Mouse (Mus musculus): ENCODE results near the gene Prlr. TPM values are rescaled to one million over a fixed set of nuclear protein-coding genes. Genes with fewer than 3 reads are reported as not detected.
A peak's percentile ranks its signal among the peaks of the same experiment; 100 is the strongest.

Prlr gene
- not detected in 2 replicates for polyA plus RNA-seq (2012; ENCODE audit: insufficient read depth, insufficient read length, low replicate concordance, missing spikeins)

GRCm38 (mm10) chr15:10177083-10177482, at the start of gene Prlr:
Gene Prlr, plus strand, starts transcription at chr15:10177238.
- H3K4me3 ChIP-seq (ENCODE audit: insufficient read depth, low read depth, low read length): peak within 1 kb of the TSS; percentile 28
- no peak within 1 kb of the TSS for H3K27ac ChIP-seq (ENCODE audit: insufficient read depth, low read depth, low read length)
- 14% methylated on average over 9 of the region's 9 CpGs for WGBS
- peaks cover 10% of the 10 kb centered on the region; the same call in 1 of the 2 replicates for H3K4me1 ChIP-seq (ENCODE audit: control insufficient read depth, insufficient read depth, low read length)
- TF ChIP-seq POLR2A (IDR thresholded peaks at IDR 0.05; ENCODE audit: insufficient read depth, low read depth, low read length) (no peak), CTCF (IDR thresholded peaks at IDR 0.05; ENCODE audit: insufficient read depth, low read depth, low read length) (no peak)

- no peak overlapping the region for H3K27ac ChIP-seq (ENCODE audit: insufficient read depth, low read depth, low read length)
- 95% methylated on average over 2 of the region's 2 CpGs for WGBS
- H3K4me1 ChIP-seq (ENCODE audit: control insufficient read depth, insufficient read depth, low read length): no peaks in the 10 kb centered on the region
- no peak overlapping the region for H3K4me3 ChIP-seq (ENCODE audit: insufficient read depth, low read depth, low read length)
- TF ChIP-seq CTCF (IDR thresholded peaks at IDR 0.05; ENCODE audit: insufficient read depth, low read depth, low read length) (no peak), POLR2A (IDR thresholded peaks at IDR 0.05; ENCODE audit: insufficient read depth, low read depth, low read length) (no peak)
These were observed 43.3 kb upstream of the Prlr start for GRCm38 (mm10) chr15:10133781-10134180.

- Histone ChIP-seq H3K4me1 (ENCODE audit: control insufficient read depth, insufficient read depth, low read length) (no peaks in the 10 kb centered on the region), H3K27ac (ENCODE audit: insufficient read depth, low read depth, low read length) (no peak overlapping the region), H3K4me3 (ENCODE audit: insufficient read depth, low read depth, low read length) (no peak overlapping the region)
- TF ChIP-seq POLR2A (IDR thresholded peaks at IDR 0.05; ENCODE audit: insufficient read depth, low read depth, low read length) (no peak), CTCF (IDR thresholded peaks at IDR 0.05; ENCODE audit: insufficient read depth, low read depth, low read length) (no peak)
- WGBS: 65% methylated on average over 4 of the region's 4 CpGs
These were observed 42.1 kb upstream of the Prlr start for GRCm38 (mm10) chr15:10134889-10135288.

GRCm38 (mm10) chr15:10144520-10144919, 32.5 kb upstream of the Prlr start:
- Histone ChIP-seq H3K4me3 (ENCODE audit: insufficient read depth, low read depth, low read length) (no peak overlapping the region), H3K27ac (ENCODE audit: insufficient read depth, low read depth, low read length) (no peak overlapping the region), H3K4me1 (ENCODE audit: control insufficient read depth, insufficient read depth, low read length) (no peaks in the 10 kb centered on the region)
- TF ChIP-seq POLR2A (IDR thresholded peaks at IDR 0.05; ENCODE audit: insufficient read depth, low read depth, low read length): no peak
- TF ChIP-seq CTCF (IDR thresholded peaks at IDR 0.05; ENCODE audit: insufficient read depth, low read depth, low read length): no peak
- 94% methylated on average over 5 of the region's 5 CpGs for WGBS

GRCm38 (mm10) chr15:10148196-10148595, 28.8 kb upstream of the Prlr start:
- Histone ChIP-seq H3K27ac (ENCODE audit: insufficient read depth, low read depth, low read length) (no peak overlapping the region), H3K4me1 (ENCODE audit: control insufficient read depth, insufficient read depth, low read length) (no peaks in the 10 kb centered on the region), H3K4me3 (ENCODE audit: insufficient read depth, low read depth, low read length) (no peak overlapping the region)
- WGBS: 75% methylated on average over 4 of the region's 4 CpGs
- TF ChIP-seq CTCF (IDR thresholded peaks at IDR 0.05; ENCODE audit: insufficient read depth, low read depth, low read length) (no peak), POLR2A (IDR thresholded peaks at IDR 0.05; ENCODE audit: insufficient read depth, low read depth, low read length) (no peak)

DNA sequence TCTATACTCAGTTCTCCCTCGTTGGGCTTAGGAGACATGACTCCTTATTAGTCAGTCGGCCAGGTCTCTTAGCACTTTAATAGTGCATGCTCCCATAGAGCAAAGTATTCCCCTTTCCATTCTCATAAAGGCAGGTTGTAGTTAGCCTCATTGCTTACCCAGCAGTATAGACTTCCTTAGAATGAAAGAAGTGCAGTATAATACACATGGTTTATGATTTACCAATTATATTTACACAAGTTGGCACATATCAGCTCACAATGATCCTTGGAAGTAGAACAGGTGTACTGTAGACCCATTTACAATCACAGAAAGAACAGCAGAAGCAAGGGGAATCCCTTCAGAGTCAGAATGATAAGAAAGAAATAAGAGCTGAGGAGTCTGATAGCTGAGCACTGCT, 16.4 kb upstream of the Prlr start:
- 93% methylated on average over 2 of the region's 2 CpGs for WGBS

GRCm38 (mm10) chr15:10175078-10175477, 2.0 kb upstream of the Prlr start:
- WGBS: 85% methylated on average over 6 of the region's 6 CpGs
- H3K4me1 ChIP-seq (ENCODE audit: control insufficient read depth, insufficient read depth, low read length): peaks cover 10% of the 10 kb centered on the region; the same call in 1 of the 2 replicates
- no peak for TF ChIP-seq CTCF (IDR thresholded peaks at IDR 0.05; ENCODE audit: insufficient read depth, low read depth, low read length)
- TF ChIP-seq POLR2A (IDR thresholded peaks at IDR 0.05; ENCODE audit: insufficient read depth, low read depth, low read length): no peak
- no peak overlapping the region for H3K27ac ChIP-seq (ENCODE audit: insufficient read depth, low read depth, low read length)
- no peak overlapping the region for H3K4me3 ChIP-seq (ENCODE audit: insufficient read depth, low read depth, low read length)

More for the DNA sequence above, 16.4 kb upstream of the Prlr start:
- Histone ChIP-seq H3K4me3 (ENCODE audit: insufficient read depth, low read depth, low read length) (no peak overlapping the region), H3K4me1 (ENCODE audit: control insufficient read depth, insufficient read depth, low read length) (no peaks in the 10 kb centered on the region), H3K27ac (ENCODE audit: insufficient read depth, low read depth, low read length) (no peak overlapping the region)
- TF ChIP-seq POLR2A (IDR thresholded peaks at IDR 0.05; ENCODE audit: insufficient read depth, low read depth, low read length) (no peak), CTCF (IDR thresholded peaks at IDR 0.05; ENCODE audit: insufficient read depth, low read depth, low read length) (no peak)

DNA sequence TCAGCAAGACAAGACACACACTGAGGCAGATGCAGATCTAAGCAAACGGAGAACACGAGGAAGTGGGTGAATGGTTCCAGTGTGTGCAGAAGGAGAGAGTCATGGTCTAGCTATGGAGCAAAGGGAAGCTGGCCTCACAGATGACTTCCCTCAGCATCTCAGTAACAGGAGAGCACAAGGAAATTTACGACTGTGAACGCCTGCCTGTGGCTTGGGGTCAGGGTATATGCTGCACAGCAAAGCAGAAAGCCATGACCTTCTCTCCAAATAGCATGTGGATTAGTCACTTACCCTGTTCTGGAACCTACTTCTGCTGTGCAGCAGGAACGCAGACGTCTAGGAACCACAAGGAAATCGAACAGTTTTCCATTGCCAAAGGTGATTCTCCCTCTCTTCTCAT, 1.4 kb upstream of the Prlr start:
- WGBS: 83% methylated on average over 7 of the region's 7 CpGs
- no peak overlapping the region for H3K27ac ChIP-seq (ENCODE audit: insufficient read depth, low read depth, low read length)
- H3K4me3 ChIP-seq (ENCODE audit: insufficient read depth, low read depth, low read length): no peak overlapping the region
- TF ChIP-seq CTCF (IDR thresholded peaks at IDR 0.05; ENCODE audit: insufficient read depth, low read depth, low read length) (no peak), POLR2A (IDR thresholded peaks at IDR 0.05; ENCODE audit: insufficient read depth, low read depth, low read length) (no peak)
- peaks cover 10% of the 10 kb centered on the region; the same call in 1 of the 2 replicates for H3K4me1 ChIP-seq (ENCODE audit: control insufficient read depth, insufficient read depth, low read length)

DNA sequence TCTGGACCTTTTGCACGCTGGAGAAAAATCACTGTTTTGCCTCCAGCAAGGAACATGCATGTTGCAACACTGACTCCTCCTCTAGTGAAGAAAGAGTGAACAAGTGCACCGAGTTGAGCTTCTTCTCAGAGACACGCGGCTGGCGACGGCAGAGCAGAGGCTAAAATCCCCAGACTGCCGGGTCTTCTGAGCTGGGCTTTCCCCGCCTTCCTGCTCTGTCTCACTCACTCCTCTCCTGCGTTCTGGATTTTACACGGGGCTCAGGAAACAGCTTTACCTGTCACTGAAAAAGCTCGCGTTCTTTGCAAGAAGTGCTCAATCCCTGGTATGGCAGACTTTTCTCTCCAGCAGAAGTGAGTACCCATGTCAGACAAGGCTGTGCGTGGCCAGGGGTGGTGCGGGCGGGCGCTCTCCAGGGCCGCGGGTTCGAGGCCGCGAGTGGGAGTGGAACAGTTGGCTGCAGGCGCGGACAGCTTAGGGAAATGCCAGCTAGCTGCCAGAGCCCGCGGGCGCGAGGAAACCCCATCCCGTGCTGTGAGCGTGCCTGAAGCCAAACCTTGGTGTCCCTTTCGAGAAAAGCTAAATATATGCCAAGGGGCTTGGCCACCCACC, 587 bp downstream of the Prlr start:
- peaks cover 10% of the 10 kb centered on the region; the same call in 1 of the 2 replicates for H3K4me1 ChIP-seq (ENCODE audit: control insufficient read depth, insufficient read depth, low read length)
- peak overlapping the region; percentile 28 for H3K4me3 ChIP-seq (ENCODE audit: insufficient read depth, low read depth, low read length)
- WGBS: 1% methylated on average over 30 of the region's 30 CpGs
- TF ChIP-seq POLR2A (IDR thresholded peaks at IDR 0.05; ENCODE audit: insufficient read depth, low read depth, low read length): no peak
- no peak for TF ChIP-seq CTCF (IDR thresholded peaks at IDR 0.05; ENCODE audit: insufficient read depth, low read depth, low read length)
- H3K27ac ChIP-seq (ENCODE audit: insufficient read depth, low read depth, low read length): no peak overlapping the region

Data from olfactory bulb, adult 2 months (tissue).